Mouse (Mus musculus) intestine, embryonic 16.5 days (tissue): ENCODE data around the gene Evl. TPM values are rescaled to one million over a fixed set of nuclear protein-coding genes. Genes with fewer than 3 reads are reported as not detected.
"Not testable (repeated sequence)": the region's sequence is repeated elsewhere in the genome, so short reads cannot be mapped to it uniquely, and the experiment has no call there.

ENCODE experiments used
- ATAC-seq: fragments of 200-750 bp; cut with Nextera tagmentation; 2 replicates; pipeline ENCODE4 v1.8.0; 2017; ENCODE audit warnings: moderate TSS enrichment, moderate library complexity
- H3K27ac ChIP-seq: fragments of 300-500 bp; sonication (generic); 2 replicates; pipeline ENCODE4 v1.5.1; 2014; ENCODE audit warnings: mild to moderate bottlenecking, low read length
- H3K27me3 ChIP-seq: fragments of 300-500 bp; sonication (generic); replicated peaks from 2 replicates; pipeline ENCODE4 v1.6.1; 2014; ENCODE audit warnings: low read length, control low read depth, mixed read lengths; ENCODE audit not compliant: control insufficient read depth, insufficient read depth
- H3K36me3 ChIP-seq: fragments of 300-500 bp; sonication (generic); 2 replicates; pipeline ENCODE4 v1.6.1; 2014; ENCODE audit warnings: low read length, control low read depth; ENCODE audit not compliant: control insufficient read depth, insufficient read depth
- H3K4me1 ChIP-seq: fragments of 300-500 bp; sonication (generic); 2 replicates; pipeline ENCODE4 v1.6.1; 2014; ENCODE audit warnings: low read length, control low read depth, mixed read lengths; ENCODE audit not compliant: control insufficient read depth, insufficient read depth
- H3K4me2 ChIP-seq: fragments of 300-500 bp; sonication (generic); 2 replicates; pipeline ENCODE4 v1.6.1; 2014; ENCODE audit warnings: low read depth, low read length, control low read depth
- H3K4me3 ChIP-seq: fragments of 300-500 bp; sonication (generic); 2 replicates; pipeline ENCODE4 v1.5.1; 2014; ENCODE audit warnings: mild to moderate bottlenecking, low read length
- H3K9ac ChIP-seq: fragments of 300-500 bp; sonication (generic); 2 replicates; pipeline ENCODE4 v1.6.1; 2014; ENCODE audit warnings: low read depth, low read length
- H3K9me3 ChIP-seq: fragments of 300-500 bp; sonication (generic); 2 replicates; pipeline ENCODE4 v1.6.1; 2016; ENCODE audit warnings: low read length, control low read depth; ENCODE audit not compliant: control insufficient read depth
- WGBS: fragments of 180-500 bp; shearing (Covaris S2); extraction: QIAGEN DNeasy Blood & Tissue Kit; methylation state at CpG from one replicate; pipeline ENCODE4 v1.1.7; 2014; 5-methylcytosine and 5-hydroxymethylcytosine counted together
- polyA plus RNA-seq: library from polyadenylated mRNA; unstranded; fragments of >200 nt; fragmentation: Nextera tagmentation; extraction: Ambion mirVana; gene quantifications from 2 replicates; pipeline ENCODE4 v1.2.1, GENCODE M21; 2015

Gene Evl
- polyA plus RNA-seq, 1 experiment from 2014 or later = 23.7 TPM

DNA sequence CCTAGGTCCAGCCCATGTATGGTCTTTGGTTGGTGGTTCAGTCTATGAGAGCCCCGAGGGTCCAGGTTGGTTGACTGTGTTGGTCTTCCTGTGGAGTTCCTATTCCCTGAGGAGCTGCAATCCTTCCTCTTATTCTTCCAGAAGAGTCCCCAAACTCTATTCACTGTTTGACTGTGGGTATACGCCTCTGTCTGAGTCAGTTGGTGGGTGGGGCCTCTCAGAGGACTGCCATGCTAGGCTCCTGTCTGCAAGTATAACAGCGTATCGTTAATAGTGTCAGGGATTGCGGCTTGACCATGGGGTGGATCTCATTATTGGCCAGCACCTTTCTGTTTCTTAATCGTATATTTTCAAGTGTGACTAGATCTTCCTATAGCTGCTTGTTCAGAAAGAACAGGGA, 154.9 kb downstream of the Evl start:
- peaks cover 9% of the 10 kb centered on the region; the same call in 1 of the 2 replicates for H3K4me1 ChIP-seq
- no peaks in the 10 kb centered on the region for H3K9me3 ChIP-seq
- 67% methylated on average over 6 of the region's 6 CpGs for WGBS
- ATAC-seq = 0 out of 2 replicates have a peak, but pooled peaks have one; percentile 36
- no peak overlapping the region for H3K4me2 ChIP-seq
- H3K27me3 ChIP-seq = no peaks in the 10 kb centered on the region
- peak overlapping the region; percentile 72; the same call in 1 of the 2 replicates for H3K27ac ChIP-seq
- H3K9ac ChIP-seq = no peak overlapping the region
- H3K4me3 ChIP-seq = no peak overlapping the region
- no peaks in the 10 kb centered on the region for H3K36me3 ChIP-seq

GRCm38 (mm10) chr12:108709964-108710765, 155.6 kb downstream of the Evl start:
- H3K9me3 ChIP-seq = no peaks in the 10 kb centered on the region
- H3K27me3 ChIP-seq = no peaks in the 10 kb centered on the region
- H3K27ac ChIP-seq = peak overlapping the region; percentile 73
- no peaks in the 10 kb centered on the region for H3K36me3 ChIP-seq
- peak overlapping the region; percentile 46; the same call in 1 of the 2 replicates for H3K4me2 ChIP-seq
- 72% methylated on average over 6 of the region's 6 CpGs for WGBS
- peak; percentile 14; the same call in 1 of the 2 replicates for ATAC-seq
- 0 out of 2 replicates have a peak overlapping the region, but pooled peaks have one; percentile 18 for H3K4me3 ChIP-seq
- H3K9ac ChIP-seq = no peak overlapping the region; the same call in 1 of the 2 replicates
- H3K4me1 ChIP-seq = peaks cover 9% of the 10 kb centered on the region; the same call in 1 of the 2 replicates

- ATAC-seq = peak; percentile 85
- WGBS = 50% methylated on average over 9 of the region's 9 CpGs
Measured at GRCm38 (mm10) chr12:108710861-108711615, 156.5 kb downstream of the Evl start.

GRCm38 (mm10) chr12:108712481-108712880, 158.0 kb downstream of the Evl start:
- Histone ChIP-seq H3K4me2 (no peak overlapping the region), H3K4me1 (peaks cover 9% of the 10 kb centered on the region; the same call in 1 of the 2 replicates), H3K9me3 (no peaks in the 10 kb centered on the region), H3K9ac (no peak overlapping the region), H3K4me3 (no peak overlapping the region), H3K36me3 (no peaks in the 10 kb centered on the region), H3K27ac (no peak overlapping the region), H3K27me3 (no peaks in the 10 kb centered on the region)
- 70% methylated on average over 4 of the region's 4 CpGs for WGBS
- ATAC-seq = no peak

More at GRCm38 (mm10) chr12:108710861-108711615, 156.5 kb downstream of the Evl start:
- H3K4me2 ChIP-seq = peak overlapping the region; percentile 46
- H3K4me3 ChIP-seq = 0 out of 2 replicates have a peak overlapping the region, but pooled peaks have one; percentile 18
- H3K9ac ChIP-seq = no peak overlapping the region
- H3K9me3 ChIP-seq = no peaks in the 10 kb centered on the region
- H3K36me3 ChIP-seq = no peaks in the 10 kb centered on the region
- no peaks in the 10 kb centered on the region for H3K27me3 ChIP-seq
- H3K4me1 ChIP-seq = peaks cover 9% of the 10 kb centered on the region; the same call in 1 of the 2 replicates
- H3K27ac ChIP-seq = peak overlapping the region; percentile 86

DNA sequence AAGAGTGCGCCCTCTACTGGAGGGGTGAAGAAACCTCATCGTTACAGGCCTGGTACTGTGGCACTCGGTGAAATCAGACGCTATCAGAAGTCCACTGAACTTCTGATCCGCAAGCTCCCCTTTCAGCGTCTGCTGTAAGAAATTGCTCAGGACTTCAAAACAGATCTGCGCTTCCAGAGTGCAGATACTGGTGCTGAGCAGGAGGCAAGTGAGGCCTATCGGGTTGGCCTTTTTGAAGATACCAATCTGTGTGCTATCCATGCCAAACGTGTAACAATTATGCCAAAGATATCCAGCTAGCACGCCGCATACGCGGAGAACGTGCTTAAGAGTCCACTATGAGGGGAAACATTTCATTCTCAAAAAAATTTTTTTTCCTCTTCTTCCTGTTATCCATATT, 159.5 kb downstream of the Evl start:
- not testable (repeated sequence) for H3K9ac ChIP-seq, H3K4me3 ChIP-seq, H3K27me3 ChIP-seq, ATAC-seq, H3K9me3 ChIP-seq, H3K4me2 ChIP-seq, H3K4me1 ChIP-seq, H3K36me3 ChIP-seq, H3K27ac ChIP-seq
- 93% methylated on average over 14 of the region's 14 CpGs for WGBS

DNA sequence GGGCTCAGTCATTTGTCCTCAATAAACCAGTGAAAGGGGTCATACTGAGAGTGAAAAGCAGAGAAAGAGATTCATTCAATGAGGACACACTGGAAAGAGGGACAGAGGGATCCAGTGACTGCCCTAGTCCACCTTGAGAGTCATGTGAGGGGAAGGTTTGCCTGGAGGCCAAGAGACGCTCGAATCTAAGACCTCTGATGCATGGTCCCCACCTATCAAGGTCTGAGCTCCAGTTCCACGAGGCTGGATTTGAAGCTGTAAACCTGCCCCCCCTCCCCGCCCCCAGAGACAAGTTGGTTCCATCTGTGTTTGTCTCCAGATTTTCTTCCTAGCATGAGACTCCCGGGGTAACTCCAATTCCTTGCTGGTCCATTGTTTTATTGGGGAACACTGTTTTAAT, 161.3 kb downstream of the Evl start:
- WGBS = 82% methylated on average over 5 of the region's 5 CpGs
- no peak for ATAC-seq
- 0 out of 2 replicates have a peak, but pooled peaks cover 3% of the 10 kb centered on the region for H3K4me1 ChIP-seq

GRCm38 (mm10) chr12:108718485-108718884, 164.0 kb downstream of the Evl start:
- no peak overlapping the region for H3K9ac ChIP-seq
- H3K9me3 ChIP-seq = no peaks in the 10 kb centered on the region
- 63% methylated on average over 3 of the region's 3 CpGs for WGBS
- no peak overlapping the region for H3K27ac ChIP-seq
- H3K4me1 ChIP-seq = no peaks in the 10 kb centered on the region
- ATAC-seq = peak; percentile 70
- H3K27me3 ChIP-seq = no peaks in the 10 kb centered on the region
- no peaks in the 10 kb centered on the region for H3K36me3 ChIP-seq
- H3K4me3 ChIP-seq = no peak overlapping the region
- no peak overlapping the region for H3K4me2 ChIP-seq

More for the DNA sequence above, 161.3 kb downstream of the Evl start:
- Histone ChIP-seq H3K9me3 (no peaks in the 10 kb centered on the region), H3K27ac (no peak overlapping the region), H3K4me3 (no peak overlapping the region), H3K27me3 (no peaks in the 10 kb centered on the region), H3K36me3 (no peaks in the 10 kb centered on the region), H3K9ac (no peak overlapping the region), H3K4me2 (no peak overlapping the region)

DNA sequence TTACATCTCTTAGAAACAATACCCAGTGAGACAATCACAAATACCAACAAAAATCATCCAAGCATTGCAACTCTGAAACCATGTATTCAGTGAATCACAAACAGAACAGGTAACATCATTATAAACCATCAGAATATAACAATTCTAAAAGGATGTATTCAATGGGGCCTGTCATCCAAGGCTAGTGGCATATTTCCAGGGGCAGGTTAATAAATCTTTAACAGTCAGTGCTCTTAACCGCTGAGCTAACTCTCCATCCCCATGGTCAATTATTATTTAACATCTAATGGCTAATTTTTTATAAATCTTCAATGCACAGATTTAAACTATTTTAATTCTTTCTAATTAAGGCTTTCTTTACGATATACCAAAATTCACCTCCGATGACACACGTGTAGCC, 167.9 kb downstream of the Evl start:
- Histone ChIP-seq H3K27me3 (no peaks in the 10 kb centered on the region), H3K4me2 (no peak overlapping the region), H3K9me3 (no peaks in the 10 kb centered on the region), H3K4me3 (no peak overlapping the region), H3K36me3 (no peaks in the 10 kb centered on the region), H3K4me1 (no peaks in the 10 kb centered on the region), H3K9ac (no peak overlapping the region), H3K27ac (no peak overlapping the region)
- ATAC-seq = no peak
- WGBS = 94% methylated on average over 4 of the region's 4 CpGs

GRCm38 (mm10) chr12:108723841-108724240, 169.3 kb downstream of the Evl start:
- 85% methylated on average over 3 of the region's 3 CpGs for WGBS
- Histone ChIP-seq H3K9me3 (no peaks in the 10 kb centered on the region), H3K36me3 (no peaks in the 10 kb centered on the region), H3K4me3 (no peak overlapping the region), H3K27me3 (no peaks in the 10 kb centered on the region), H3K27ac (no peak overlapping the region), H3K9ac (no peak overlapping the region), H3K4me2 (no peak overlapping the region), H3K4me1 (no peaks in the 10 kb centered on the region)
- ATAC-seq = no peak
